Mouse (Mus musculus) CH12.LX (cell line): ENCODE measurements at regions not wholly inside any gene's neighbourhood (a gene's known extent, or its start where the extent isn't known, plus 50 kb on each side); places are given as distances from the start of the nearest gene placed in this dataset.

Source experiments
- DNase-seq: peaks from one replicate; pipeline ENCODE4 v3.0.0-alpha.2; 2013; ENCODE audit errors: extremely low read depth
- H3K27ac ChIP-seq: 2 replicates; pipeline ENCODE4 v1.5.1; 2012; ENCODE audit warnings: low read depth, mild to moderate bottlenecking, control low read depth, moderate library complexity; ENCODE audit not compliant: insufficient read depth
- H3K27me3 ChIP-seq: replicated peaks from 2 replicates; pipeline ENCODE3; 2012; ENCODE audit warnings: inconsistent platforms
- H3K36me3 ChIP-seq, 2 experiments: replicated peaks in 1 of 2; 2 replicates each; pipeline versions ENCODE3 to v1.6.1; 2012; ENCODE audit warnings: inconsistent platforms in 1 of 2, low read length in 1 of 2, mild to moderate bottlenecking in 1 of 2, mixed read lengths in 1 of 2, moderate library complexity in 1 of 2; ENCODE audit not compliant: control insufficient read depth in 1 of 2, insufficient read depth in 1 of 2
- H3K4me1 ChIP-seq, 2 experiments: 2 replicates each; pipeline ENCODE4 v1.6.1; 2012; ENCODE audit warnings: inconsistent platforms in 1 of 2, moderate library complexity in 1 of 2; ENCODE audit not compliant: insufficient read depth in 2 of 2, control insufficient read depth in 1 of 2
- H3K4me2 ChIP-seq: 2 replicates; pipeline ENCODE4 v1.6.1; 2012; ENCODE audit warnings: low read depth, mild to moderate bottlenecking, control low read depth; ENCODE audit not compliant: poor library complexity, insufficient read depth, severe bottlenecking
- H3K4me3 ChIP-seq, 3 experiments: fragments of 150-350 bp in 1 of 3; sonication (generic) in 1 of 3; replicated peaks in 1 of 3; 2 replicates each; pipeline versions ENCODE3 to v1.5.1; 2011 to 2012; ENCODE audit warnings: low read depth in 2 of 3, low read length in 2 of 3, mild to moderate bottlenecking in 2 of 3, moderate library complexity in 2 of 3, control low read depth in 1 of 3, improper control_type of control experiment in 1 of 3, inconsistent platforms in 1 of 3, mixed read lengths in 1 of 3; ENCODE audit not compliant: poor library complexity in 1 of 3
- H3K79me2 ChIP-seq: replicated peaks from 2 replicates; pipeline ENCODE4 v1.6.1; 2012; ENCODE audit warnings: mild to moderate bottlenecking, moderate library complexity; ENCODE audit not compliant: control insufficient read depth, poor library complexity, insufficient read depth, severe bottlenecking; ENCODE audit errors: extremely low read depth
- H3K9ac ChIP-seq: 2 replicates; pipeline ENCODE4 v1.6.1; 2012; ENCODE audit warnings: low read depth, mild to moderate bottlenecking, control low read depth, moderate library complexity; ENCODE audit not compliant: insufficient read depth
- H3K9me3 ChIP-seq: replicated peaks from 2 replicates; pipeline ENCODE3; 2012; ENCODE audit warnings: low read length, inconsistent platforms, mixed read lengths
- BHLHE40 ChIP-seq: IDR thresholded peaks from 2 replicates; pipeline ENCODE4 v1.6.1; 2011; ENCODE audit warnings: mild to moderate bottlenecking, low read depth, low read length, improper control_type of control experiment
- CHD1 ChIP-seq: IDR thresholded peaks from 2 replicates; pipeline ENCODE4 v1.6.1; 2012; ENCODE audit warnings: low read depth, low read length, improper control_type of control experiment, inconsistent platforms
- CHD2 ChIP-seq: IDR thresholded peaks from 2 replicates; pipeline ENCODE4 v1.6.1; 2011; ENCODE audit warnings: low read length, improper control_type of control experiment
- E2F4 ChIP-seq: IDR thresholded peaks from 2 replicates; pipeline ENCODE4 v1.6.1; 2011; ENCODE audit warnings: low read depth, low read length, improper control_type of control experiment; ENCODE audit not compliant: insufficient replicate concordance
- ETS1 ChIP-seq: conservative IDR thresholded peaks from 2 replicates; pipeline ENCODE4 v1.6.1; 2012; ENCODE audit warnings: low read depth, mild to moderate bottlenecking, inconsistent platforms, low read length, improper control_type of control experiment, moderate library complexity
- GABPA ChIP-seq: IDR thresholded peaks from 2 replicates; pipeline ENCODE4 v1.6.1; 2012; ENCODE audit warnings: low read depth, low read length, improper control_type of control experiment, inconsistent platforms; ENCODE audit not compliant: insufficient replicate concordance
- HCFC1 ChIP-seq: IDR thresholded peaks from 2 replicates; pipeline ENCODE4 v1.6.1; 2012; ENCODE audit warnings: low read depth, mild to moderate bottlenecking, inconsistent platforms, low read length, improper control_type of control experiment
- JUN ChIP-seq: IDR thresholded peaks from 2 replicates; pipeline ENCODE4 v1.6.1; 2011; ENCODE audit warnings: low read depth, mild to moderate bottlenecking, low read length, improper control_type of control experiment, moderate library complexity; ENCODE audit not compliant: insufficient read depth
- JUND ChIP-seq: conservative IDR thresholded peaks from 2 replicates; pipeline ENCODE4 v1.6.1; 2011; ENCODE audit warnings: low read depth, low read length, improper control_type of control experiment
- KAT2A ChIP-seq: IDR thresholded peaks from 2 replicates; pipeline ENCODE4 v1.6.1; 2012; ENCODE audit warnings: low read length, improper control_type of control experiment, inconsistent platforms; ENCODE audit not compliant: insufficient replicate concordance
- MYC ChIP-seq: IDR thresholded peaks from 2 replicates; pipeline ENCODE4 v1.6.1; 2011; ENCODE audit warnings: low read depth, mild to moderate bottlenecking, improper control_type of control experiment, low read length
- POLR2A ChIP-seq: IDR thresholded peaks from 2 replicates; pipeline ENCODE4 v1.6.1; 2011; ENCODE audit warnings: low read depth, mild to moderate bottlenecking, improper control_type of control experiment, low read length
- RAD21 ChIP-seq: IDR thresholded peaks from 2 replicates; pipeline ENCODE4 v1.6.1; 2011; ENCODE audit warnings: low read depth, mild to moderate bottlenecking, low read length, improper control_type of control experiment, moderate library complexity
- RCOR1 ChIP-seq: conservative IDR thresholded peaks from 2 replicates; pipeline ENCODE4 v1.6.1; 2012; ENCODE audit warnings: low read depth, mild to moderate bottlenecking, inconsistent platforms, low read length, improper control_type of control experiment
- SMC3 ChIP-seq: IDR thresholded peaks from 2 replicates; pipeline ENCODE4 v1.6.1; 2011; ENCODE audit warnings: low read depth, low read length, improper control_type of control experiment
- TBP ChIP-seq: conservative IDR thresholded peaks from 2 replicates; pipeline ENCODE4 v1.6.1; 2011; ENCODE audit warnings: low read depth, low read length, improper control_type of control experiment
- UBTF ChIP-seq: IDR thresholded peaks from 2 replicates; pipeline ENCODE4 v1.6.1; 2012; ENCODE audit warnings: low read depth, mild to moderate bottlenecking, inconsistent platforms, low read length, improper control_type of control experiment, moderate library complexity
- USF2 ChIP-seq: conservative IDR thresholded peaks from 2 replicates; pipeline ENCODE4 v1.6.1; 2011; ENCODE audit warnings: low read depth, low read length, improper control_type of control experiment
- ZC3H11A ChIP-seq: IDR thresholded peaks from 2 replicates; pipeline ENCODE4 v1.6.1; 2012; ENCODE audit warnings: low read depth, mild to moderate bottlenecking, inconsistent platforms, low read length, improper control_type of control experiment
- ZKSCAN1 ChIP-seq: IDR thresholded peaks from 2 replicates; pipeline ENCODE4 v1.6.1; 2012; ENCODE audit warnings: low read depth, inconsistent platforms, low read length, improper control_type of control experiment, borderline replicate concordance
- ZNF384 ChIP-seq: IDR thresholded peaks from 2 replicates; pipeline ENCODE4 v1.6.1; 2012; ENCODE audit warnings: low read depth, low read length, improper control_type of control experiment, inconsistent platforms
- dilution Hi-C: fragments of 300-500 bp; cut with MboI; formaldehyde crosslinking; loops from 2 replicates; pipeline ENCODE4 v1.14.3; 2020; ENCODE audit warnings: low sequenced_read_pairs; ENCODE audit not compliant: extremely low pct_unique_long_range_greater_than_20kb, extremely low pct_ligation_motif_present
- in situ Hi-C: fragments of 300-500 bp; cut with MboI; formaldehyde crosslinking; loops from 3 replicates; pipeline ENCODE4 v1.14.3; 2019; ENCODE audit warnings: low sequenced_read_pairs, low pct_ligation_motif_present, low pct_unique_long_range_greater_than_20kb, mixed read lengths

DNA sequence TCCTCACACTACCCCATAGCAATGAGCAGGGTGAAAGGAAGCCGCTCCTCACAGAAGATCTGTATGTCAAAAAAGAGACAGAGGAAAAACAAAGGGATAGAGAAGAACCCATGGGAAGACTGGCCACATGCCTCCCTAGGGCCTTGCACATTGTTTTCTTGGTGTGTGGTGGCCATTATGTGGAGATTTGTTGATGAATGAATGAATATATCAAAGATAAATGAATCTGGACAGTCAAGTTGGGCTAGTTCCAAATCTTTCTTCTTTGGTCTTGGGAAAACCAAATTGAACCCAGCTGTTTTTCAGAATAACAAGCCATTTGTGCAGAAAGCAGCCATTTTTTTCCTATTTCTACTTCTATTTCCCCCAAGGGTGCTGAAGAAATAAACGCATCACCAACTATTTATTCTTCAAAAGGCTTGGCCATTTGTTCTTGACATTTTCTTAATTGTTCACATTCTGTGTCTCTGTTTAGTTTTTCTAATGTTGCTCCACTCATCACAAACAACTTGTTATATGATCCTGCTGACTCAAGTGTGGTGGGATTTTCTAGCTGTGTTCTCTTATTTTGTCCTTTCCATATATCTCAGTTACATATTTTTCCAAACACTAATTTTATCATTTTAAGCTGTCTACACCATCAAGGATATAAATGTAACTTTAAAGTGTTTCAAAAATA is 208.9 kb downstream of the Snx13 start:
- Histone ChIP-seq H3K9ac (no peak overlapping the region), H3K9me3 (no peaks in the 10 kb centered on the region), H3K36me3 (no peaks in the 10 kb centered on the region), H3K79me2 (no peaks in the 10 kb centered on the region), H3K4me3 (no peak overlapping the region), H3K27me3 (no peaks in the 10 kb centered on the region), H3K4me2 (no peak overlapping the region), H3K4me1 (no peaks in the 10 kb centered on the region), H3K27ac (no peak overlapping the region)
- dilution Hi-C loops: no loop called here
- in situ Hi-C loops: no loop called here
- DNase-seq: no peak
- TF ChIP-seq JUN: no peak
- no peak for TF ChIP-seq BHLHE40
- TF ChIP-seq ZNF384: no peak
- TF ChIP-seq KAT2A: no peak
- TF ChIP-seq USF2: no peak
- TF ChIP-seq RAD21: no peak
- no peak for TF ChIP-seq ZC3H11A
- TF ChIP-seq POLR2A: no peak
- no peak for TF ChIP-seq CHD1
- TF ChIP-seq SMC3: no peak

DNA sequence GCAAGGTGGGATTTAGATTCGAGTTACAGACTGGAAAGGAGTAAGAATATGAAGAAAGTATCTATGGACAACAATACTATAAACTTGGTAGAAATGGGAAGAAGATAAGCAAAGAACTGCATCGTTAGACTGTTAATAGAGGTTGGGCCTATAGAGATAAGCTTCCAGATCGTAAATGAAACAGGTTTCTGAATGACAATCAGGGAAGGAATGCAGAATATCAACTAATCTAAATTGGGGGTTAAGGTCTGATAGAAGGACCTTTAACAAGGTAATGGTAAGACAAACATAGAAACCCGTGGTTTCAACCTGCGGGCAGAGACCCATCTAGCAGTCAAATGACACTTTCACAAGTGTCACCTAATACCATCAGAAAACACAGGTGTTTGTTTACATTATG is 201.5 kb downstream of the Snx13 start:
- Histone ChIP-seq H3K27me3 (no peaks in the 10 kb centered on the region), H3K4me3 (no peak overlapping the region), H3K4me1 (0 out of 4 replicates have a peak, but pooled peaks cover 0 to 3% of the 10 kb centered on the region in 2 experiments), H3K27ac (no peak overlapping the region), H3K9me3 (no peaks in the 10 kb centered on the region), H3K4me2 (no peak overlapping the region), H3K9ac (no peak overlapping the region), H3K79me2 (no peaks in the 10 kb centered on the region), H3K36me3 (no peaks in the 10 kb centered on the region)
- in situ Hi-C loops: no loop called here
- no peak for TF ChIP-seq UBTF
- no peak for TF ChIP-seq SMC3
- TF ChIP-seq ETS1: no peak
- no peak for TF ChIP-seq ZKSCAN1
- TF ChIP-seq CHD2: no peak
- no peak for TF ChIP-seq HCFC1
- TF ChIP-seq MYC: no peak
- no peak for TF ChIP-seq GABPA
- no peak for TF ChIP-seq RCOR1
- TF ChIP-seq ZNF384: no peak
- TF ChIP-seq ZC3H11A: no peak
- no peak for TF ChIP-seq JUND
- TF ChIP-seq TBP: no peak
- TF ChIP-seq E2F4: no peak
- dilution Hi-C loops: no loop called here
- no peak for DNase-seq
